Mouse (Mus musculus): ENCODE results near the gene Elmod3. TPM values are rescaled to one million over a fixed set of nuclear protein-coding genes. Genes with fewer than 3 reads are reported as not detected.

Elmod3 gene
- total RNA-seq (2015) (12.9 and 15.6 TPM in 2 replicates), total RNA-seq (2017) (9.7 and 13.8 TPM in 2 replicates)

DNA sequence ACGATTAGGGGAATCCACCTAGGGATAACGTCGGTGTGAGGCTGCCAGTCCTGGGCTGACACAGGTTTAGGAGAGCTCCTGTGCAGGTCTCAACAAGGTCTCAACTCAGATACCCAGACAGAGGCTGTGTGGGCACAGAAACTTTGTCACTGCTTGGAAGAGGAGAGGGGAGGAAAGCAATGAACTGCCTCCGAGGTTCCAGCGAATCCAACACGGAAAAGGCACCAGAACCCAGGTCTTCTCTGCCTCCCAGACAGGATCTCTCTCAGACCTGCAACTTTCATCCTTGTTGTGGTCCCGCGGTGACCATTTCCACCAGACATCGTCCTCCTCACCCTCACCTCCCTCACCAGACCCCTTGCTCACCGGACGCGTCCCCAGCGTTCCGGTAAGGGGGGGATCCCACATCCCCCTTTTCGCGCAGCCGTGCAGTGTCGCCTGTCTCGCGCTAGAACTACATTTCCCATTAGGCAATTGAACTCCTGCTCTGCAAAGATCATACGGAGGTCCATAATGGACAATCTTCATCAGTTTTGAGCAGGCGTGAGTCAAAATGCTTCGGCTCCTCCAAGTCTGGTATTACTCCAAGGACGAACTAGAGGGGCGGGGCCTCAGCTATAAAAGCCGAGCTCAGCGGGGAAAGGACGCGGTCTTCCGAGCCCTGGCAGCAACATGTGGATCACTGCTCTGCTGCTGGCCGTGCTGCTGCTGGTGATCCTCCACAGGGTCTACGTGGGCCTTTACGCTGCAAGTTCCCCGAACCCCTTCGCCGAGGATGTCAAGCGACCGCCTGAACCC is at the start of gene Elmod3, which contains the start of gene Retsat:
Elmod3 (minus strand) TSS at position 458 of the 798 bp plus-strand sequence.
Retsat (plus strand) TSS at position 520 of the 798 bp plus-strand sequence.
- peak; percentile 83 for ATAC-seq (replicated peaks; ENCODE audit: poor library complexity)

DNA sequence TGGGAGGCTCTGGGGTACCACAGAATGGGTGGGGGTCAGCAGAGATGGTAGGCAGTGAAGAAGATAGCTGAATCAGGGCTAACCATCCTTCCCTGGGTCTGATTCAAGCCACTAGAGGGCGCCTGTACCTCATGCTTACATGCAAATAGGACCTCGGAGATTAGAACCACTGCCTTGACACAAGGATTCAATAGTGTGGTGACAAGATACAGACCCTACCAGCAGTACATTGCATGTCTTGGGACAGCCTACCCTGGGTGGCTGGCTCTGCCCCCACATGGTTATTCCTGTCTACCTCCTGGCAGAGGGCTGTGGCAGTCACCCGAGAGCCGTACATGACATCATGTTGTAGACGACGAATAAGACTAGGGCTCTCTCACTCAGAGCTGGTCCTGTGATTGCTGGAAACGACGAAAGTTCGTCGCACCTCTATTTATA is 49.2 kb upstream of the Elmod3 start:
- peak; percentile 85 for ATAC-seq (replicated peaks; ENCODE audit: poor library complexity)

DNA sequence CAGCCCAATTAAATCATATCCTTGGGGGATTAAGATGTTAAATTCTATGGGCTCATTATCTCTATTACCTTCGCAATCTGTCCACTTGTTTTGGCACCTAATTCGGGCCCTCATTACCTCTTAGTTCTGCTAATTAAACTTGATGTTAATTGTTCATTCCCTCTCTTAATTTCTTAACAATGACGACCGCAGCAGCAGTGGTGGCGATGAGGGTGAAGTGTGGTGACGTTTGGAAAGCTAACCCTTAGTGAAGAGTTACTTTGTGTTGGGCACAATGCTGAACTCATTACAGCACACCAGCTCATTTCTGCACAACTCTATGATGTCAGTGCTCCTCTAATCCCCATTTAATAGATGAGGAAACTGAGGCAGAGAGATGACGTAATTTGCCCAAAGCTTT is 47.2 kb upstream of the Elmod3 start:
- ATAC-seq (replicated peaks; ENCODE audit: poor library complexity): no peak

DNA sequence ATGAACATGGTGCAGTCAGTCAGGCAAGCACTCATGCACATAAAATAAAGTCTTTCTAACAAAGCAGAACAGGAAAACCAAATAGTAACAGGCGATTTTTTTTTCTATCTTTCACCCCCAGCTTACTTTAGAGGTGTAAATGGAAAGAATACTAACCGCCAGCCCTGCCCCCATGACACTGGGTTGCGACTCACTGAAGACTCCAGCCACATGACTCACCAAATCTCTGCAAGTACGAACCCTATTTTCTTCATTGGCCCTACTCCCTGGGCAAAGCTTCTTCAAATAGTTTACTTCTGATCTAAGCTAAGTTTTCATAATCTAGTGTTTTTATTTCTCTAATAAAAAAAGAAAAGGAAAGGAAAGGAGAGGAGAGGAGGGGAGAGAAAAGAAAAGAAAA is 46.4 kb upstream of the Elmod3 start:
- no peak for ATAC-seq (replicated peaks; ENCODE audit: poor library complexity)

- ATAC-seq (replicated peaks; ENCODE audit: poor library complexity): peak; percentile 41
Measured at GRCm38 (mm10) chr6:72641218-72641954, 43.2 kb upstream of the Elmod3 start.

DNA sequence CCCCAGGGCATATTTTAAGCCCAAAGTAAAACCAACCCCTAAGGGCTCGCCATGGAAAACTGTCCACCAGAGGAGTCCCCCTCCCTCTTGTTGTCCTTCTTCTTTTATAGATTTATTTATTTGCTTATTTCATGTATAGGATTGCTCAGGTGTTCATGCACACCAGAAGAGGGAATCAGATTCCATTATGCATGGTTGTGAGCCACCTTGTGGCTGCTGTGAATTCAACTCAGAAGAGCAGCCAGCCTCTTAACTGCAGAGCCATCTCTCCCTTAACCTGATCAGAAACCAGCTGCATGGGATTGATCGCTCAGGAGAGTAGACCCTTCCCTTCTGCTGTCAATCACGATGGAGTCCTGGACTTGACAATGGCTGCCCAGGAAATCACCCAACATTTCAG is 38.7 kb upstream of the Elmod3 start:
- ATAC-seq (replicated peaks; ENCODE audit: poor library complexity): no peak

DNA sequence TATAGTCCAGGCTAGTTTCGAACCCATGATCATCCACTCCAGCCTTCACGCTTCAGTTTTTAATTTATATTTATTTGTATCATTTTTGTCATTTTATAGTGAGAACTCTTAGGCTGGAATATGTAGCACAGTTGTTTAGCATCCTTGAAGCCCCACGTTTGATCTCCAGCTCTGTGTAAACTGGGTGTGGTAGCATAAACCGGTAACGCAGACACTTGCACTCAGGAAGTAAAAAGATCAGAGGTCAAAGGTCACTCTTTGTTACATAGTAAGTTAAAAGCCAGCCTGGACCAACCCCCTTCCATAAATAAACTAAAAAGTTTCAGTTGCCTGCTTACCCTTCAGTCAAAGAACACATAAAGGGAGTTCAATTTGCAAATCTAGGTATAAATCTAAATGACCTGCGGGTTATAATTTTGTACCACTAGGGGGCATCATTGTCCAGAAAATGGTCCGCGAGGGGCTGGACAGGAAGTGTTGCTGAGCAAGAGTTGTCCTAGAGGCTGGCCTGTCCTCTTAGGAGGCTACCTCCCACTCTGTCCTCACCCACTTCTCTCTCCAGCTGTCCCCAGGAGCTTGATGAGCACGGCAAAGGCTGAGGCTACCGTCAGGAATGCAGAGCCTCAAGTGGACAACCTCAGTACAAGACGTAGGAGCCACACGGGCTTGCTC is 37.7 kb upstream of the Elmod3 start:
- peak; percentile 86 for ATAC-seq (replicated peaks; ENCODE audit: poor library complexity)

- 0 out of 2 replicates have a peak, but pooled peaks have one; percentile 17 for ATAC-seq (replicated peaks; ENCODE audit: poor library complexity)
Measured at GRCm38 (mm10) chr6:72634311-72634710, 36.1 kb upstream of the Elmod3 start.

DNA sequence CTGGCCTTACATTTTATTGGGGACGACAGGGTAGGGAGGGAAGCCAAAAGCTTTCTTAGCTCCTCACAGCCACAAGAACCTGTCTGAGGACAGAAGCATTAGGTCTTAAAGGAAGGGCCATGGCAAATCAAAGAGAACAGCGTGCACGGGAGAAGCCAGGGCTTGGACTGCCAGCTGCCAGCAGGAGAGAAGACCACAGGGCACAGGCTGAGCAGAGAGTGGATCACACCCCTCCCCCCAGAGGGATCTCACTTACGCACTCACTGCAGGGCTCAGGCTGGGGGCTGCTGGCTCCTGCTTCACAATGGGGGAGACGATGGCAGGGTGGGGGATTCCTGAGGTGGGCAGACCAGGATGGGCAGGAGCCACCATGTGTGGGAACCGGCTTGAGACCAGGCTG is 33.5 kb upstream of the Elmod3 start:
- no peak for ATAC-seq (replicated peaks; ENCODE audit: poor library complexity)

GRCm38 (mm10) chr6:72630961-72631360 is 32.7 kb upstream of the Elmod3 start:
- no peak for ATAC-seq (replicated peaks; ENCODE audit: poor library complexity)

GRCm38 (mm10) chr6:72630370-72630769 is 32.2 kb upstream of the Elmod3 start:
- ATAC-seq (replicated peaks; ENCODE audit: poor library complexity): no peak

DNA sequence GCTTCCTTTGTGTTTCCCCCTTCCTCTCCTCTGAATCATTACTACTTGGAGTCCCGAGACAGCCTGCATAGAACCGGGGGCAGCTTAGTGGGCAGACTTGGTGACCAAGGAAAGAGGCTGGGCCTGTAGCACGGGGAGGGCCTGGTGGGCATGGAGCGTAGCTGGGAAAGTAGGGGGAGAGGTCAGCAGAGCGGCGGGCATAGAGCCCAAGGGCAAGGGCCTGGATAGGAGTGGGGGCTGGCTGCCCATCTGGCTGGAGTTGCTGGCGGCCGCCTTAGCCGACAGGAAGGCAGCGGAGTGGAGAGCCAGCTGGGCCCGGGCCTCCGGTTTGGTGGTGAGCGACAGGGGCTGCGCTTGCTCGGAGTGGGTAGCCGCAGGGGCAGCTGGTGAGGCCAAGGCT is 29.1 kb upstream of the Elmod3 start:
- ATAC-seq (replicated peaks; ENCODE audit: poor library complexity): peak; percentile 38

DNA sequence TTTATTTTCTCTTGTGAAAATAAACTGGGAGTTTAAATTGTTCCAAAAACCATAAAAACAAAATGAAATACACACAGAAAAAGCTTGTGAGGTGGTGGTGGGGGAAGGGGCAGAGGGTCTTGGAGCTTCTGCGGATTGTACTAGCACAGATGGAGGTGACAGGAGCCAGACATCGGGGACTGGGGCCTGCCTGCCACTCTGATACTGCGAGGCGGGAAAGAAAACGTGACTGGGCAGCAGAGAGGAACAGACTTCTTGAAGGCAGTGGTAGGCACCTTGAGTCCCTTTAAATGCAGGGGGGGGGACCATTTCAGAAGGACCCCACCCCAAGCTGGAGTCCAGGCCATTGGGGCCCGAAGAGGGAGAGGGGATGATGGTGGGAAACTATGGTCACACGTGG is 28.2 kb upstream of the Elmod3 start:
- ATAC-seq (replicated peaks; ENCODE audit: poor library complexity): no peak

DNA sequence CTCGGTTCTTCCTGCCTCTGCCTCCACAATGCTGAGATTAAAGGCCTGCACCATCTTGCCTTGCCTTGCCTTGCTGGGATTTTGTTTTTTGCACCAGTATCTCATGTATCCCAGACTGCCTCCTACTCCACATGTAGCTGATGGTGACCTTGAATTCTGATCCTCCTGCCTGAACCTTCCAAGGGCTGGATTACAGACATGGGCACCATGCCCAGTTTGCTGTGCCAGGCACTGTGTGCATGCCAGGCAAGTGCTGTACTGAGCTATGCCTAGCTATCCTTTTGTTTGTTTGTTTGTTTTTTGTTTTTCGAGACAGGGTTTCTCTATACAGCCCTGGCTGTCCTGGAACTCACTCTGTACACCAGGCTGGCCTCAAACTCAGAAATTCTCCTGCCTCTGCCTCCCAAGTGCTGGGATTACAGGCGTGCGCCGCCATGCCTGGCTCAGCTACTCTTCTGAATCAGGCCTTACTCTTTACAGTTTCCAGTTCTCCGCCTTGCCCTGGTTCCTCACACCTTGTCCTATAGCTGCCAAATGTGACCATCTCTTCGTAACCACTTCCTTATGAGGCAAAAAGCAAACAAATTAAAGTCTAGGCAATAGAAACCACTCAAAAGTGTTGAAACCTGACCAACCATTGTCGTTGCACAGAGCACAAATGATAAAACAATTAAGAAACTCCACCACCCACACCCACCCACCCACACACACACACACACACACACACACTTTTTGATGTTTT is 25.6 kb upstream of the Elmod3 start:
- ATAC-seq (replicated peaks; ENCODE audit: poor library complexity): peak; percentile 77

- ATAC-seq (replicated peaks; ENCODE audit: poor library complexity): no peak
Measured at GRCm38 (mm10) chr6:72622917-72623316, 24.7 kb upstream of the Elmod3 start.

DNA sequence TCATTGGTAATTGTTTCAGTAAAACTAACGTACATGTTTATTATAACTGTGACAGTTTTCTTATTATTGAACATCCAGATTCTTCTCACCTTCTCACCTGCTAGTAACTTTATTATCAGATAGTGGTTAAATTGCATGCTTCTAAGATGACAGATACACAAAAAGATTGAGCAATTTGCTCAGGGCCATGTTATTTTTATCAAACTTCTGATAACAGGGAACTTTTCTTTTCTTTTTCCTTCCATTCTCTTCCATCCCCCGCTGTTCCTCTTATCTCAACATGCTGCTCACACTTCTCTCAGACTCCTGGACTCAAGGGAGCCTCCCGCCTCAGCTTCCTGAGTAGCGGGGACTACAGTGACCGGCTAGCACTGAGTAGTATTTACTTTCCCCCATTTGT is 22.7 kb upstream of the Elmod3 start:
- ATAC-seq (replicated peaks; ENCODE audit: poor library complexity): no peak

DNA sequence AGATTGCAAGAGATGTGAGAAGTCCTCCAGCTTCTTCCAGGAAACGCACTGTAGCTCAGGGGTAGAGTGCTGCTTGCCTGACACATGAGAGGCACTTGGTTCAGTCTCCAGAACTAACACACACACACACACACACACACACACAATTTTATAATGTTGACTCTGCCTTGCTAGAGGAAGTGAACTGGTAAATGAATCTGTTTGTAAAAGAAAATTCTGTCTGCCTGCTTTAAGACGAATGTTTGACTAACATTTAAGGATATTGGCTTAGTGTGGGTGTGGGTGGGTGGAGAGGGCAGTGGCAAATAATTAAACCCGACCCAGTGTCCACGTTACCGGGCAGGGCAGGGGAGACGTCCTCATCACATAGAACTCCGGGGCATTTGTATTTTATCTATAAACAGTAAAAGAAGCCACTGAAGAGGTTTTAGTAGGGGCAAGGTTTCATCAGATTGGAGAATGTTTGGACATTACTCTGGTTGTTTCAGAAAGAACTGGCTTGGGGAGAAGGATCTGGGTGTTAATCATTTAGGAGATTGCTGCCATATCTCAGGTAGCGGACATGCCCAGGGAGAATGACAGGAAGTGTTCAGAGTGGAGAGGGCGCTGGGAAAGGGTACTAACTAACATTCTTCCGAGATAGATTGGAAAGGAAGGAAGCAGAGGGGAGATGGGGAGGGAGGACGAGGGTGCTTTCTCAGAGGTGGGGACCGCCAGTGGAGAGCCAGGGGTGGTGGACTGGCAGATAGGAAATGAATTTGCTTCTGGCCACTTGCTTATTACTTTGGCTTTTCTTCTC is 21.7 kb upstream of the Elmod3 start:
- no peak for ATAC-seq (replicated peaks; ENCODE audit: poor library complexity)

GRCm38 (mm10) chr6:72616643-72617288 is 18.6 kb upstream of the Elmod3 start, which contains the start of gene Tgoln1:
Gene Tgoln1 (minus strand): TSS chr6:72617000.
- ATAC-seq (replicated peaks; ENCODE audit: poor library complexity): peak; percentile 96

Measured in megakaryocyte progenitor cell, adult 5-6 weeks (primary cell).